Mouse (Mus musculus): Measurements from ENCODE around the gene Ilkap.

- TF ChIP-seq TCF12 (IDR thresholded peaks at IDR 0.05; ENCODE audit: low read depth, low read length) = no peak
- TF ChIP-seq MYB (IDR thresholded peaks at IDR 0.05; ENCODE audit: low read depth, low read length) = no peak
- TF ChIP-seq SMC3 (IDR thresholded peaks at IDR 0.05; ENCODE audit: low read depth, low read length) = no peak
- no peak for TF ChIP-seq BHLHE40 (IDR thresholded peaks at IDR 0.05; ENCODE audit: borderline replicate concordance, low read depth, low read length)
- TF ChIP-seq EP300 (IDR thresholded peaks at IDR 0.05; ENCODE audit: low read depth in 1 of 2, low read length in 2 of 2) = no peak
Measured at GRCm38 (mm10) chr1:91419862-91420600, 21.4 kb upstream of the Ilkap start.
